Mouse (Mus musculus): ENCODE data around the gene Mast4.

- TF ChIP-seq MEF2A (IDR thresholded peaks at IDR 0.05; ENCODE audit: borderline replicate concordance, low read depth, low read length), result no peak
- TF ChIP-seq CTCF (conservative IDR thresholded peaks at IDR 0.05 in 1 of 2, IDR thresholded peaks at IDR 0.05 in 1 of 2; ENCODE audit: low read depth in 2 of 2, low read length in 2 of 2), result no peak
- no peak for TF ChIP-seq NRF1 (IDR thresholded peaks at IDR 0.05; ENCODE audit: low read depth, low read length)
- no peak for TF ChIP-seq POLR2A (IDR thresholded peaks at IDR 0.05; ENCODE audit: low read depth, low read length)
- no peak for TF ChIP-seq ZC3H11A (IDR thresholded peaks at IDR 0.05; ENCODE audit: low read depth, low read length)
- TF ChIP-seq NELFE (IDR thresholded peaks at IDR 0.05; ENCODE audit: low read depth, low read length), result no peak
- no peak for TF ChIP-seq ELF1 (IDR thresholded peaks at IDR 0.05; ENCODE audit: low read depth, low read length)
- no peak for TF ChIP-seq ETS1 (conservative IDR thresholded peaks at IDR 0.05; ENCODE audit: low read depth, low read length)
- TF ChIP-seq BHLHE40 (IDR thresholded peaks at IDR 0.05; ENCODE audit: low read depth, low read length), result no peak
- no peak for TF ChIP-seq POLR2AphosphoS2 (IDR thresholded peaks at IDR 0.05; ENCODE audit: low read depth, low read length)
- TF ChIP-seq UBTF (IDR thresholded peaks at IDR 0.05; ENCODE audit: low read depth, low read length), result no peak
Measured at GRCm38 (mm10) chr13:102756071-102756470, 578.2 kb downstream of the Mast4 start.

All from CH12.LX (cell line).